Mouse (Mus musculus): Measurements from ENCODE around the gene 6430571L13Rik.
A peak's percentile ranks its signal among the peaks of the same experiment; 100 is the strongest.

6430571L13Rik gene

DNA sequence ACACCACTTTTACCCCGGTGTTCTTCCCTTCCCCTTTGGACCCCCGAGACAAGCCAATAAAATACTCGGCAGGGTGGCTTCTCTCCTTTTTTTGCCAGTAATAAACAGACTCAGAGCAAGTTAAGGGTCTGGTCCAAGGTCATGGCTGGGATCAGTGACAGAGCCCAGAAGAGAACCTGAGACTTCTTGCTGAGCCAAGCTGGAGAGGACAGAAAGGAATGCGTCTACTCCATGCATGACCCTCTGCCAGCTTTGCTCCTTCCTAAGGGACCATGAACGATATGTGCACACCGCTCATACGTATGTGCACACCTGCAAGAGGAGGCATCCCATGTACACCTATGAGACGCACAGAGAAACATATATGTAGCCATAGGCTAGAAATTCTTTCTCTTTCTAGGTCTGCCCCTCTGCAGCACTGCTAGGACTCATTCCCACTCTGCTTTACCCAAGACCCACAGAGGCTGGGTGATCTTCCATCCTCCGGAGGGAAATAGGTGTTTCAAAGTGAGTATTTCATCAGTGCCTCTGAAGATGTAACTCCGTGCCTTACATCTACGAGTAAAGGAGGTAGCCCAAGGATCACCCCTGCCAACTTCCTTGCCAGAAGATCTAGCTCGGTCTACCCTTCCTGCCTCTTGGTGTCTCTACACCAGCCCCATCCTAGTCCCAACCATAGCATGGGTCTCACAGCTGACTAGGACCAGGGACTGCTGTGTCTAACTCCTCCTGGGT, 676 bp downstream of the 6430571L13Rik start:
- DNase-seq = no peak

- DNase-seq = peak in 1 of 2 experiments; percentile 27
Measured at GRCm38 (mm10) chr9:107342201-107342709, 1.9 kb downstream of the 6430571L13Rik start.

- no peak for DNase-seq
Measured at GRCm38 (mm10) chr9:107343146-107343943, 2.9 kb downstream of the 6430571L13Rik start.

- DNase-seq = no peak
Measured at GRCm38 (mm10) chr9:107344027-107344426, 3.6 kb downstream of the 6430571L13Rik start.

GRCm38 (mm10) chr9:107346081-107346480, 5.7 kb downstream of the 6430571L13Rik start:
- DNase-seq = no peak

GRCm38 (mm10) chr9:107347586-107348183, 7.3 kb downstream of the 6430571L13Rik start:
- DNase-seq = no peak

- no peak for DNase-seq
Measured at GRCm38 (mm10) chr9:107349321-107349720, 8.9 kb downstream of the 6430571L13Rik start.

- DNase-seq = no peak
Measured at GRCm38 (mm10) chr9:107354826-107355225, 14.4 kb downstream of the 6430571L13Rik start.

GRCm38 (mm10) chr9:107355870-107356765, 15.7 kb downstream of the 6430571L13Rik start:
- peak; percentile 53 to 60 for DNase-seq

GRCm38 (mm10) chr9:107357651-107358050, 17.2 kb downstream of the 6430571L13Rik start:
- DNase-seq = peak; percentile 56 to 69

GRCm38 (mm10) chr9:107360989-107361388, 20.6 kb downstream of the 6430571L13Rik start:
- no peak for DNase-seq

- peak in 1 of 2 experiments; percentile 25 for DNase-seq
Measured at GRCm38 (mm10) chr9:107366644-107367043, 26.2 kb downstream of the 6430571L13Rik start.

DNA sequence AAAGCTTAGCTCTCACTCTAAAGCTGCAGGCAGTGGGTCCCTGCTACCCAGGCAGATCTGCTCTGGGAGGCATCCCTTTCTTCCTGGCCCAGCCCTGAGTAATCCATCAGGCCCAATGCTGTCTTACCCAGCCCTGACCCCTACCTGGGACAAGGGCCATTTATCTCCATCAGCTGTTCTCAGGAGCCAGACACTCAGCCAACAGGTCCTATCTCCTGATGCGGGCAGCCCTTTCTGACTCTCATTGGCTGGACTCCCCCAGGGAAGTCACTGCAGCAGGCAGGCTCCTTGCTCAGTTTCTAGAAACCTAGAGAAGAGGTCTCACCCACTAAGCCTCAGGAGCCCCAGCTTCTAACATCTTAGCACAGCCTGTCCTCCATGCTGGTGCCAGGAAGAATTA, 27.9 kb downstream of the 6430571L13Rik start:
- no peak for DNase-seq

DNA sequence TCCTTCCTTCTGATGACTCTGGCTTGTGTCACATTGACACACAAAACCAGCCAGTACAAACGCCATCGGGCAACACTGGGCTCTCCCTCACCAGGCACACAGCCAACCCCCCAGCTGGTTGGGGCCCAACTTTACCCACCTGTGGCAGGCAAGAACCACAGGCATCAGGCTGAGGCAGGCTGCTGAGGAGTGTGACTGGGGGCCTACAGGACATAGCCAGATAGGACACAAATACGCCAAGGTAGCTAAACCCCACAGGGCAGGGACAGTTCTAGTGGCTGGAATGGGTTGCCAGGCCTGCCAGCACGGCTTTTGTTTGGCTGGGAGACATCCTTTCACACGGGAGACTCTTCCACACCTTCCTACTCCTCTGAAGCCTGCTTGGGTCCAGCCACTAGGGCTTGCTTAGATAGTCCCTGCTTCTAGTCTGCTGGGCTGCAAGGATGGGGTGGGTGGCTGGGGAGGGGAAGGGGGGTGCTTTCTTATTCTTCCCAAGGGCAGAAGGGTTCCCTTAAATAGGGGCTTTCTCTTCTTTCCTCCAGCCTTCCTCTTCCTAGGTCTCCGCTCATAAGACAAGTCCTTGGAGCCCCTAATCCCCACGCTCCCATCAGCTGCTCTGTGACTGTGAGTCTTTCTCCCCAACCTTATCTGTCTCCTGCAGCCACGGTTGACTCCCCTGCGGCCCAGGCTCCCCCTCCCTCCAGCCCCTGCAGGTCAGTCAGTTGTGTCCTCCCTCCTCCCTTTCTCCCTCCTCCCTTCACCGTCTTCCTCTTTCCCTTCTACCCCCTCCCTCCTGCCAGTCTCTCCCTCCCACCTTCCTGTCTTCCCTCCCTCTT, 29.1 kb downstream of the 6430571L13Rik start:
- DNase-seq = no peak

DNA sequence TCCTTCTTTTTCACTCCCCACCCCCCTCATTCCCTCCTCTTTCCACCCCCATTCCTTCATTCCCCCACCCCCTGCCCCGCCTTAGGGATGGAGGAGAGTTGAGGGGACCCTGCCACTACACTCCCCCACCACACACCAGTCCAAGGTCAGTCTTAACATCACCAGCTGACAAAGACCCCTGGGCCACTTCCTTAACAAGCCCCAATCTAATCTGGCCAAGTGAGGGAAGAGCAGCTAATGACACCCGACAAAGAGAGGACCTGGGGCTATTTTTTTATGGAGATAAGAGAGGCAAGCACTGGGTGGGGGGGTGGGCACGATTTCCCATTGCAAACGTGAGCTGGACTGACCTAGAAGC, 29.7 kb downstream of the 6430571L13Rik start:
- no peak for DNase-seq

DNA sequence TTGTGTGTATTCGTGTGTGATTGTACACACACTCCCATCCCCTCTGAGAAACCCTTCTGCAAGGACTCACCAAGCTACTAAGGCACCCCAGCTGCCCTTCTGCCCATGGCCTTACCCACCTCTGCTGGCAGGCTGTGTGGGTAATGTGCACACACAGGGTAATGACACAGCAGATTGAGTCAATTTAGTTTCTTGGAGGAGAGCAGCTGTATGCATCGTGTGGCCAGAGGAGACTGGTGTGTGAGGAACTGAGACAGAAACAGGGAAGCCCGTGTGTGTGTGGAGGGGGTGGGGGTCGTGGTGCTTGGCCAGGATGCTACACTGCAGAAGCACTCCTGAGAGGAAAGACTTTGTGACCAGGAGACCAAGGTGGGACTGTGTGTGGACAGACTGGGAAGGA, 32.0 kb downstream of the 6430571L13Rik start:
- DNase-seq = no peak

DNA sequence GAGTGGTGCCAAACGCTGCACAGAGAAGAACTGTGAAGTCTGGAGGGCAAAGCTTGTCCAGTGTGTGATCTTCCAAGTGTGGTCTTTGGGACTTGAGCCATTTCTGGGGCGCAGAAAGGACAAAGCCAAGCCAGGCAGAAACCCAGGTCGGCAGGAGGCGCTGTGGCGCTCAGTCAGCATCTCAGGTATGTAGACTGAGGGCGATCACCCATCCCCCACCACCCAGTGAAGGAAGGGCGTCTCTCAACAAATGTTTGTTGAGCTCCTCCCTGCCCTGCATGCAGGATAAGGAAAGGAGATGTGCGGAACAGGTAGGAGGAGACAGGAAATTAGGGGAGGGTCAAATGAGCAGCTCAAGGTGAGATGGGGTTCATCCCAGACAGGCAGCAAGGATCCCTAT, 34.2 kb downstream of the 6430571L13Rik start:
- peak; percentile 21 to 23 for DNase-seq

- DNase-seq = no peak
Measured at GRCm38 (mm10) chr9:107375451-107375850, 35.0 kb downstream of the 6430571L13Rik start.

- no peak for DNase-seq
Measured at GRCm38 (mm10) chr9:107377961-107378512, 37.6 kb downstream of the 6430571L13Rik start.

GRCm38 (mm10) chr9:107381723-107382122, 41.3 kb downstream of the 6430571L13Rik start:
- no peak for DNase-seq

GRCm38 (mm10) chr9:107384396-107384795, 44.0 kb downstream of the 6430571L13Rik start:
- DNase-seq = no peak

Data from thymus, postnatal 36 days (tissue).